Mouse (Mus musculus) cerebellum, adult 11 months (tissue): ENCODE data around the gene Sorl1.

Experiments used
- DNase-seq: peaks from one replicate; pipeline ENCODE4 v3.0.0; 2022

The Sorl1 gene

GRCm38 (mm10) chr9:41993821-41994220 is 130.3 kb downstream of the Sorl1 start:
- DNase-seq, result no peak

- no peak for DNase-seq
These were observed 131.3 kb downstream of the Sorl1 start for GRCm38 (mm10) chr9:41992841-41993240.

- DNase-seq, result no peak
These were observed 138.5 kb downstream of the Sorl1 start for GRCm38 (mm10) chr9:41985636-41986035.

- DNase-seq, result no peak
These were observed 139.0 kb downstream of the Sorl1 start for GRCm38 (mm10) chr9:41985052-41985451.

GRCm38 (mm10) chr9:41984306-41984705 is 139.8 kb downstream of the Sorl1 start:
- DNase-seq, result no peak

GRCm38 (mm10) chr9:41983286-41983685 is 140.8 kb downstream of the Sorl1 start:
- no peak for DNase-seq

GRCm38 (mm10) chr9:41982760-41983159 is 141.3 kb downstream of the Sorl1 start:
- no peak for DNase-seq

GRCm38 (mm10) chr9:41982023-41982422 is 142.1 kb downstream of the Sorl1 start:
- no peak for DNase-seq

- DNase-seq, result no peak
These were observed 142.8 kb downstream of the Sorl1 start for GRCm38 (mm10) chr9:41981306-41981705.

- no peak for DNase-seq
These were observed 143.3 kb downstream of the Sorl1 start for GRCm38 (mm10) chr9:41980796-41981195.

GRCm38 (mm10) chr9:41978366-41978765 is 145.7 kb downstream of the Sorl1 start:
- no peak for DNase-seq

GRCm38 (mm10) chr9:41975968-41976367 is 148.1 kb downstream of the Sorl1 start:
- no peak for DNase-seq

- peak; percentile 43 for DNase-seq
These were observed 149.4 kb downstream of the Sorl1 start for GRCm38 (mm10) chr9:41974661-41975060.

- peak; percentile 39 for DNase-seq
These were observed 150.1 kb downstream of the Sorl1 start for GRCm38 (mm10) chr9:41973775-41974657.

- DNase-seq, result no peak
These were observed 154.1 kb downstream of the Sorl1 start for GRCm38 (mm10) chr9:41969961-41970360.

- no peak for DNase-seq
These were observed 155.2 kb downstream of the Sorl1 start for GRCm38 (mm10) chr9:41968673-41969460.

GRCm38 (mm10) chr9:41961274-41961673 is 162.8 kb downstream of the Sorl1 start:
- DNase-seq, result no peak

- no peak for DNase-seq
These were observed 165.8 kb downstream of the Sorl1 start for GRCm38 (mm10) chr9:41958282-41958681.

GRCm38 (mm10) chr9:41953486-41953885 is 170.6 kb downstream of the Sorl1 start:
- DNase-seq, result no peak

- no peak for DNase-seq
These were observed 171.4 kb downstream of the Sorl1 start for GRCm38 (mm10) chr9:41952650-41953204.

- DNase-seq, result no peak
These were observed 172.5 kb downstream of the Sorl1 start for GRCm38 (mm10) chr9:41951472-41952129.

GRCm38 (mm10) chr9:41950991-41951451 is 173.1 kb downstream of the Sorl1 start:
- peak; percentile 66 for DNase-seq
